Mouse (Mus musculus): Measurements from ENCODE around the gene Cntn4. TPM values are rescaled to one million over a fixed set of nuclear protein-coding genes. Genes with fewer than 3 reads are reported as not detected.

Gene Cntn4
- polyA plus RNA-seq, 1 experiment from 2014 or later = 1.5 TPM

DNA sequence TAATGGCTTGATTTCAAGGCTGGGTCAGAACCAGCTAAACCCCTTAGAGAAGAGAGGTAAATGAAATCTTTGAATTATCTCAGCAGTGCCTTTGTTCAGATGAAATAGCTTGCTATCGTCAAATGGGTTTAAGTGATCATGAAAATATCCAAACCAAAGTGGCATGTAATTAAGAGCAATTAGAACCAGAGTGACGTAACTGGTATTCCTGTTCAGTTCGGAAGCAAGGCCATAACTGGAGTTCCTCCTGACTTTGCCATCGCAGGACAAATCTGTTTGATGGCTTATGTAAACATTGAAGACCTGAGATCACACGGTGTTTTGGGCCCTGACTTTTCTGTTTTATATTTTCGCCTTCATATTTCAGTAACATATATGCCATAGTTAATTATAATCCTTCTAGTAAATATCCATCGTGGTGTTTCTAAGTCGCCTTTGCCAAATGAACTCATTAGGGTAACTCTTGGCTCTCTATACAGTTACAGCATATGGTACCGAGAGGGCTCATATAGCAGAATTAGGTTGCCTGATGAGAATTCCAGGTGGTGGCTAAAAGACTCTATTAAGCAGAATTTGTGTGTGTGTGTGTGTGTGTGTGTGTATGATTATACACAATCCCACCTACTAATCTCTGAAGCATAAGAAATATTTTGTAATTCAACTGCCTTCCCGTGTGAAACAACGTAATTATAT is 889.6 kb downstream of the Cntn4 start:
- no peak overlapping the region for H3K4me3 ChIP-seq (ENCODE audit: low read length)
- H3K4me2 ChIP-seq (ENCODE audit: low read depth, low read length) = no peak overlapping the region
- no peaks in the 10 kb centered on the region for H3K36me3 ChIP-seq (ENCODE audit: control insufficient read depth, insufficient read depth, low read length)
- no peaks in the 10 kb centered on the region for H3K27me3 ChIP-seq (ENCODE audit: control insufficient read depth, insufficient read depth, low read depth, low read length)
- no peaks in the 10 kb centered on the region for H3K9me3 ChIP-seq (ENCODE audit: control insufficient read depth, low read length)
- H3K9ac ChIP-seq (ENCODE audit: low read length) = no peak overlapping the region
- ATAC-seq (ENCODE audit: low read depth) = no peak
- no peak overlapping the region for H3K27ac ChIP-seq (ENCODE audit: low read length)
- 0 out of 2 replicates have a peak, but pooled peaks cover 3% of the 10 kb centered on the region for H3K4me1 ChIP-seq (replicated peaks; ENCODE audit: control insufficient read depth, insufficient read depth, low read length)
- 77% methylated on average over 11 of the region's 11 CpGs for WGBS

DNA sequence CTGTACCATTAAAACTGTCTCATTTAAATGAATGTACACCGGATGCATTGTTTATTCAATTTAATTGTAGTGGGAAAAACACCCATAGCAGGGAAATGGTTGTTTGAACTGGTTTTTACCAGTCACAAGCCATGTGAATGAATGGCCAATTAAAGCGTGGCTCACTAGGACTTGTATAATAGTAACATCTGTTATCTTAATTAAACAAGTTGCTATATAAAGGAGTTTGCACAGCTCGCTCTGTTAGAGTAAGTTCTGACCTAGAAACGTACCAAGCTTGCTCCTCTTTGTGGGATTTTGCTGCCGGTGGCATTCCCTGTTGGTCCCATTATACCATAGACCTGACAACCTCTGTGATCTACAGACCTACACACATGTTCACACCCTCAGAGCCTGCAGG is 902.7 kb downstream of the Cntn4 start:
- Histone ChIP-seq H3K27ac (ENCODE audit: low read length) (no peak overlapping the region), H3K4me1 (replicated peaks; ENCODE audit: control insufficient read depth, insufficient read depth, low read length) (no peaks in the 10 kb centered on the region), H3K4me3 (ENCODE audit: low read length) (no peak overlapping the region), H3K36me3 (ENCODE audit: control insufficient read depth, insufficient read depth, low read length) (no peaks in the 10 kb centered on the region), H3K4me2 (ENCODE audit: low read depth, low read length) (no peak overlapping the region), H3K27me3 (ENCODE audit: control insufficient read depth, insufficient read depth, low read depth, low read length) (no peaks in the 10 kb centered on the region), H3K9ac (ENCODE audit: low read length) (no peak overlapping the region), H3K9me3 (ENCODE audit: control insufficient read depth, low read length) (no peaks in the 10 kb centered on the region)
- 65% methylated on average over 5 of the region's 5 CpGs for WGBS
- ATAC-seq (ENCODE audit: low read depth) = no peak

DNA sequence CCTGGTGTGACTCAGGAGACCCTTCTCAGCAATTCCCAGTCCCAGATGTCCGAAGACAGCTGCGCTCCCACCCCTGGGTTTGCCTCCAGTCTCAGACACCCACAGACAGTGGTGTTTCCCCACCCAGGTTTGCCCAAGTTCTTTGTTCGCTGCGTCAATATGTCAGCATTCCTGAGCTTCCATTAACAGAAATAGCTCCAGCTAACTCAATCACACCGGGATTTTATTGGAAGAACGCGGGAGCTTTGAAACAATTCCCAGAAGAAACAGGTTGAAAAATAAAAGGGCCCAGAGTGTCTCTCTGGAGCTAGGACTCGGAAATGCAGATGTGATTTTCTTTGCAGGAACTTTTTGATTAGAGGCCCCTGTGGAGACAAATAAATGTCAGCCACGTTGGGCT is 916.3 kb downstream of the Cntn4 start:
- Histone ChIP-seq H3K9ac (ENCODE audit: low read length) (no peak overlapping the region), H3K4me2 (ENCODE audit: low read depth, low read length) (no peak overlapping the region), H3K4me1 (replicated peaks; ENCODE audit: control insufficient read depth, insufficient read depth, low read length) (no peaks in the 10 kb centered on the region), H3K4me3 (ENCODE audit: low read length) (no peak overlapping the region), H3K27ac (ENCODE audit: low read length) (no peak overlapping the region), H3K9me3 (ENCODE audit: control insufficient read depth, low read length) (no peaks in the 10 kb centered on the region), H3K27me3 (ENCODE audit: control insufficient read depth, insufficient read depth, low read depth, low read length) (no peaks in the 10 kb centered on the region), H3K36me3 (ENCODE audit: control insufficient read depth, insufficient read depth, low read length) (no peaks in the 10 kb centered on the region)
- WGBS = 29% methylated on average over 9 of the region's 9 CpGs
- ATAC-seq (ENCODE audit: low read depth) = no peak

DNA sequence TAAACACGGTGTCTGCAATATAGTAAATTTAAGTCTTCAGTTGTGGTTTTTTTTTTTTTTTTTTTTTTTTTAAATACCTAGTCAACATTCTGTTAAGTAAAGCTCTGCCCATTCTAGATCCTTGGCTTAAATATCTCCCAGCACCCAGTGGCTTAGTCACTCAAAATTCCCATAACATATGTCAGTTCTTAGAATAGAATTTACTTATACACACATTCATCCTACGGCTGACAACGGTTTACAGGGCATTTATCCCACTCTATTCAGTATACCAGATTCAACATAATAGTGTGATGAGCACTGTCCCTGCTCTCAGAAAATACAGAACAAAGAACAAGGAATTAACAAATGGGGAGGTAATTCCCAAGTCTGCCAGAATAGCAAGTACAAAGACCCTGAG is 939.6 kb downstream of the Cntn4 start:
- Histone ChIP-seq H3K4me1 (replicated peaks; ENCODE audit: control insufficient read depth, insufficient read depth, low read length) (no peaks in the 10 kb centered on the region), H3K4me3 (ENCODE audit: low read length) (no peak overlapping the region), H3K9me3 (ENCODE audit: control insufficient read depth, low read length) (no peaks in the 10 kb centered on the region), H3K9ac (ENCODE audit: low read length) (no peak overlapping the region), H3K27me3 (ENCODE audit: control insufficient read depth, insufficient read depth, low read depth, low read length) (no peaks in the 10 kb centered on the region), H3K4me2 (ENCODE audit: low read depth, low read length) (no peak overlapping the region), H3K36me3 (ENCODE audit: control insufficient read depth, insufficient read depth, low read length) (no peaks in the 10 kb centered on the region), H3K27ac (ENCODE audit: low read length) (no peak overlapping the region)
- ATAC-seq (ENCODE audit: low read depth) = no peak
- 83% methylated on average over 3 of the region's 3 CpGs for WGBS

DNA sequence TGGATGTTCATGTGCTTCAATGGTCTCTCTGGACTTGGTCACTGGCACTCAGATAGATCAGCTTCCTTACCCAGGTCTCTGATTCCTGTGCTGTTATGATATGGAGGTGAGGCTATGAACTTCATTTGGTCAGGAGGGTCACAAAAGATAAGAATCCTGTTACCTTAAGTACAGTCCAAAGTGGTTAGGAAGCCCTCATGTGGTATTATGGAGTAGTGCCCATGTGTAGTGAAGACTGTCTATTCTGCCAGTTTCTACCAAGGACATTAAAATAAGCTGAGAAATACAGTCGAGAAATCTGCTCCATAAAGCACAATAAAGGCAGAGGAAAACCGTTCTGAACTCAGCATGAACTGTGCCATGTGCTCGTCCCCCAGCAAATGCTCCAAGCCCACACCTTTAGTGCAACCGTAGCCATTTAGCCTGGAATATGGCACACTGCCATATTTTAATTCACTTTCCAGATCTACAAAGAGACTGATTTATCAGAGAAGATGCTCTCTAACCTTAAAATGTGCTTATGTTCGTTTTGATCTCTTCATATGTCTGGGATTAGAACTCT is 943.8 kb downstream of the Cntn4 start:
- Histone ChIP-seq H3K27ac (ENCODE audit: low read length) (no peak overlapping the region), H3K9me3 (ENCODE audit: control insufficient read depth, low read length) (no peaks in the 10 kb centered on the region), H3K27me3 (ENCODE audit: control insufficient read depth, insufficient read depth, low read depth, low read length) (no peaks in the 10 kb centered on the region), H3K36me3 (ENCODE audit: control insufficient read depth, insufficient read depth, low read length) (no peaks in the 10 kb centered on the region), H3K9ac (ENCODE audit: low read length) (no peak overlapping the region), H3K4me1 (replicated peaks; ENCODE audit: control insufficient read depth, insufficient read depth, low read length) (no peaks in the 10 kb centered on the region), H3K4me2 (ENCODE audit: low read depth, low read length) (no peak overlapping the region), H3K4me3 (ENCODE audit: low read length) (no peak overlapping the region)
- no peak for ATAC-seq (ENCODE audit: low read depth)
- 67% methylated on average over 5 of the region's 5 CpGs for WGBS

DNA sequence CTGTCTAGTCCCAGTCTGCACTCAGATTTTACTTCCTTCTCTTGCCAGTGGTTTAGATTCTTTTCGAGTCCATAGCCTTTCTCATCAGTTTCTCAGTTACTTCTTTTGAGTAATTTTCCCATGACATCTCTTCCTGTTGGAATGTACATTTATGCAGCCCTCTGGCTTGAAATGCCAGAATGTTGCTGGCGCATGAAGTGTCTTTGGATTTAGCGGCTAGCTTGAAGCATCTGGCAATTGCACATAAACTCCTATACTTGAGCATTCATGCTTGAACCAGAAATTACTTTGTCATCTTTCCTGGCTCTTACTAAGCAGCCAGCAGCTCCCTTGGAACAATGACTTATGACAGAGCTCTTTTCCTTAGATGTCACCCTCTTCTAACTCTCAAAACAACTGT is 965.6 kb downstream of the Cntn4 start:
- no peaks in the 10 kb centered on the region for H3K27me3 ChIP-seq (ENCODE audit: control insufficient read depth, insufficient read depth, low read depth, low read length)
- no peaks in the 10 kb centered on the region for H3K9me3 ChIP-seq (ENCODE audit: control insufficient read depth, low read length)
- 66% methylated on average over 3 of the region's 3 CpGs for WGBS
- no peak for ATAC-seq (ENCODE audit: low read depth)
- no peak overlapping the region for H3K9ac ChIP-seq (ENCODE audit: low read length)
- no peaks in the 10 kb centered on the region for H3K36me3 ChIP-seq (ENCODE audit: control insufficient read depth, insufficient read depth, low read length)
- H3K4me2 ChIP-seq (ENCODE audit: low read depth, low read length) = no peak overlapping the region
- H3K27ac ChIP-seq (ENCODE audit: low read length) = no peak overlapping the region
- no peaks in the 10 kb centered on the region for H3K4me1 ChIP-seq (replicated peaks; ENCODE audit: control insufficient read depth, insufficient read depth, low read length)
- no peak overlapping the region for H3K4me3 ChIP-seq (ENCODE audit: low read length)

DNA sequence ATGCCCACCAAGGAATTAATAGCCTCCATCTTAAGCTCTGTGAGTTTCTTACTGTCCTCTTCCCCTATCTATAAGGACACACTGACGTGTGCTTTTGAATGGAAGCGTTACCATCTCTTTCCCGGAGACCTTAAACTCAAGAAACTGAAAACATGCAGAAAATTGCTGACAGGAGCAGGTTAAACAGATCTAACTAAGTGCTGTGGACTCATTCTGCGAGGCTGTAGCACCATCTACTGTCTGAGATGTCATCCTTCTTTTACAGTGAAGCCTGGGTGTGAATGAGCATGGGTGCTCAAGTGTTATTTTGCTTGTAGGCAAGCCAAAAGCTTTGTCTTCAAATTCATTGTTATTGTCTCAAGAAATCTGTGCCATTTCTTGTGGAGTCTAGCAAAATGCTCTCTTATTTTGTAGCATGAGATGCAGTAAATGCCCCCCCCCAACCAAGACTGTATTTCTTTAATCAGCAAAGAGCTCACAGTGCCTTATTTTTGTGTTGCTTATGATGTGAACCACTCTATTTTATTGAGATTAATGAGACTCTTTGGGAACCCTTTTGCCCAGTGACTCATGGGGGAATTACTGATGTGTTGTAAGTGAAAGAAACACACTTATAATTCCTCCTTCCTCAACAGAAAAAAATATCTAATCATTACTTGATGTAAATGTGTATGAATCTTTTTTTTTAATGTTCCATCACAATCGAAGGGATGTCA is 968.2 kb downstream of the Cntn4 start:
- H3K9ac ChIP-seq (ENCODE audit: low read length) = no peak overlapping the region
- no peaks in the 10 kb centered on the region for H3K4me1 ChIP-seq (replicated peaks; ENCODE audit: control insufficient read depth, insufficient read depth, low read length)
- no peaks in the 10 kb centered on the region for H3K27me3 ChIP-seq (ENCODE audit: control insufficient read depth, insufficient read depth, low read depth, low read length)
- no peaks in the 10 kb centered on the region for H3K36me3 ChIP-seq (ENCODE audit: control insufficient read depth, insufficient read depth, low read length)
- no peak overlapping the region for H3K27ac ChIP-seq (ENCODE audit: low read length)
- H3K9me3 ChIP-seq (ENCODE audit: control insufficient read depth, low read length) = no peaks in the 10 kb centered on the region
- WGBS = 23% methylated on average over 5 of the region's 5 CpGs
- no peak overlapping the region for H3K4me2 ChIP-seq (ENCODE audit: low read depth, low read length)
- ATAC-seq (ENCODE audit: low read depth) = no peak
- H3K4me3 ChIP-seq (ENCODE audit: low read length) = no peak overlapping the region

DNA sequence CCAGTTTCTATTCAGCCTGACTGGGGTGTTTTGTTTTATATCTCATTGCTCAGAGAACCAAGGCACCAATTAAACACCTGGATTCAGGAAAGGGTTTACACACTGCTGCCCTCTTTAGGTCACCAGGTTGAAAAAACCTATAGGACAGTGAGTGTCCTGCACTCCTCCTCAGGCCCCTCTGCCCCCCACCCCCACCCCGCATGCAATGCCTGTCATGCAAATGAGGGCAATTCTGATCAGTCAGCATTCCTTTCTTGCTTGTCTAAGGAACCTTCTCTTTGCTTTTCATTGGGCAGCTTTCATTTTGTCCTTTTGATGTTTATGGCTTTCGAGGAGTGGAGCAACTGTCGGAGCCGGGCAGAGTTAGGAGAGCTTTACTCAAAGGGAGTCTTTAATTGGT is 969.5 kb downstream of the Cntn4 start:
- H3K9me3 ChIP-seq (ENCODE audit: control insufficient read depth, low read length) = no peaks in the 10 kb centered on the region
- H3K9ac ChIP-seq (ENCODE audit: low read length) = no peak overlapping the region
- 44% methylated on average over 4 of the region's 4 CpGs for WGBS
- H3K27me3 ChIP-seq (ENCODE audit: control insufficient read depth, insufficient read depth, low read depth, low read length) = no peaks in the 10 kb centered on the region
- no peak overlapping the region for H3K27ac ChIP-seq (ENCODE audit: low read length)
- no peaks in the 10 kb centered on the region for H3K36me3 ChIP-seq (ENCODE audit: control insufficient read depth, insufficient read depth, low read length)
- H3K4me2 ChIP-seq (ENCODE audit: low read depth, low read length) = no peak overlapping the region
- H3K4me1 ChIP-seq (replicated peaks; ENCODE audit: control insufficient read depth, insufficient read depth, low read length) = no peaks in the 10 kb centered on the region
- H3K4me3 ChIP-seq (ENCODE audit: low read length) = no peak overlapping the region
- no peak for ATAC-seq (ENCODE audit: low read depth)

DNA sequence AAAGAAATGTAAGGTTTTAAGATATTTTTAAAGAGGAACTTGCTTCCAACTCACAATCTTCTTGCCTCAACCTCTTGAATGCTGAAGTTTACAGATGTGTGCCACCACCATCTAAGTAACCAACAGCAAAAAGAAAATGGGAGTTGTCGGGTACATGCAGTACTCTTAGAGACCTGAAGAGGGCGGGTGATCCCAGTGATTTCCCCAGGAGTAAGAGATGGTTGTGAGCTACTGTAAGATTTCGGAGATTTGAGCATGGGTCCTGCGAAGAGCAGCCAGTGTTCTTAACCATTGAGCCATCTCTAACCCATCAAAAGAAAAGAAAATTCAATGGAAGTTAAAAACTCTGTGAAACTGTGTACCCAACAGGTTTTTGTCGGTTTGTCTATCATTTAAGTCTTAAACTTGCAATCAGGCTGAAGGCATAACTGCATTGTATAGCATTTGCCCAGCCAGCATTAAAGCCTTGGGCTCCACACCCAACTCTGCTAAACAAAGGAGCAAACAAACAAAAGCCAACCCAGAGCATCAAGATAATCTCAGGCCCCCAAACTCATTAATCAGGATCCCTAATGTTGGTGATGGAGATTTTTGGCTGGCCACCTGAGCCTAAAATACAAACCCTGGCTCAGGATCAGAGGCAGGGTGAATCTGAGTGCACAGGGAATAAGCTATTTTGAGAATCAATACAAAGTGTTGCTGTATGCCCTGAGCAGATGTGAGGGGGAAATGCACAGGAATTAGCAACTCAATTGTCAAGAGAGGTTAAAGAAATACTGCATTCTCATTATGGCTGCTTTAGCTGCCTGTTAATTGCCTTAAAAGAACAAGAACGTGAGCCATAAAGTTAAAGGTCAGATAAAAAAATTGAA is 986.6 kb downstream of the Cntn4 start:
- ATAC-seq (ENCODE audit: low read depth) = no peak
- H3K9ac ChIP-seq (ENCODE audit: low read length) = no peak overlapping the region
- H3K36me3 ChIP-seq (ENCODE audit: control insufficient read depth, insufficient read depth, low read length) = no peaks in the 10 kb centered on the region
- H3K4me3 ChIP-seq (ENCODE audit: low read length) = no peak overlapping the region
- 34% methylated on average over 6 of the region's 6 CpGs for WGBS
- no peak overlapping the region for H3K27ac ChIP-seq (ENCODE audit: low read length)
- no peak overlapping the region for H3K4me2 ChIP-seq (ENCODE audit: low read depth, low read length)
- no peaks in the 10 kb centered on the region for H3K27me3 ChIP-seq (ENCODE audit: control insufficient read depth, insufficient read depth, low read depth, low read length)
- no peaks in the 10 kb centered on the region for H3K9me3 ChIP-seq (ENCODE audit: control insufficient read depth, low read length)
- H3K4me1 ChIP-seq (replicated peaks; ENCODE audit: control insufficient read depth, insufficient read depth, low read length) = no peaks in the 10 kb centered on the region
